Mouse (Mus musculus) lung, embryonic 15.5 days (tissue): ENCODE measurements around the gene Ttc16. TPM values are rescaled to one million over a fixed set of nuclear protein-coding genes. Genes with fewer than 3 reads are reported as not detected.
A peak's percentile ranks its signal among the peaks of the same experiment; 100 is the strongest.

Experiments
- ATAC-seq: fragments of 200-750 bp; cut with Nextera tagmentation; 2 replicates; pipeline ENCODE4 v1.8.0; 2017; ENCODE audit warnings: moderate number of reproducible peaks, borderline replicate concordance; ENCODE audit not compliant: low FRiP score, low TSS enrichment; ENCODE audit errors: extremely low read depth
- H3K27ac ChIP-seq: fragments of 300-500 bp; sonication (generic); 2 replicates; pipeline ENCODE4 v1.5.1; 2015; ENCODE audit warnings: moderate library complexity, mild to moderate bottlenecking, inconsistent platforms
- H3K27me3 ChIP-seq: fragments of 300-500 bp; sonication (generic); 2 replicates; pipeline ENCODE4 v1.6.1; 2015; ENCODE audit warnings: inconsistent platforms
- H3K36me3 ChIP-seq: fragments of 300-500 bp; sonication (generic); 2 replicates; pipeline ENCODE4 v1.6.1; 2015; ENCODE audit warnings: inconsistent platforms
- H3K4me1 ChIP-seq: fragments of 300-500 bp; sonication (generic); 2 replicates; pipeline ENCODE4 v1.6.1; 2015; ENCODE audit warnings: inconsistent platforms
- H3K4me2 ChIP-seq: fragments of 300-500 bp; sonication (generic); 2 replicates; pipeline ENCODE4 v1.6.1; 2015; ENCODE audit warnings: inconsistent platforms, mild to moderate bottlenecking, moderate library complexity
- H3K4me3 ChIP-seq: fragments of 300-500 bp; sonication (generic); 2 replicates; pipeline ENCODE4 v1.5.1; 2015; ENCODE audit warnings: mild to moderate bottlenecking, inconsistent platforms
- H3K9ac ChIP-seq: fragments of 300-500 bp; sonication (generic); 2 replicates; pipeline ENCODE4 v1.6.1; 2015; ENCODE audit warnings: inconsistent platforms
- H3K9me3 ChIP-seq: fragments of 300-500 bp; sonication (generic); 2 replicates; pipeline ENCODE4 v1.6.1; 2016; ENCODE audit warnings: inconsistent platforms
- WGBS: fragments of 180-500 bp; shearing (Covaris S2); methylation state at CpG from one replicate; pipeline ENCODE4 v1.1.7; 2015; 5-methylcytosine and 5-hydroxymethylcytosine counted together
- polyA plus RNA-seq: library from polyadenylated mRNA; unstranded; fragments of >200 nt; fragmentation: Nextera tagmentation; extraction: Ambion mirVana; gene quantifications from 2 replicates; pipeline ENCODE4 v1.2.1, GENCODE M21; 2015

Gene Ttc16
- polyA plus RNA-seq, 1 experiment from 2014 or later, result 0.69 TPM

DNA sequence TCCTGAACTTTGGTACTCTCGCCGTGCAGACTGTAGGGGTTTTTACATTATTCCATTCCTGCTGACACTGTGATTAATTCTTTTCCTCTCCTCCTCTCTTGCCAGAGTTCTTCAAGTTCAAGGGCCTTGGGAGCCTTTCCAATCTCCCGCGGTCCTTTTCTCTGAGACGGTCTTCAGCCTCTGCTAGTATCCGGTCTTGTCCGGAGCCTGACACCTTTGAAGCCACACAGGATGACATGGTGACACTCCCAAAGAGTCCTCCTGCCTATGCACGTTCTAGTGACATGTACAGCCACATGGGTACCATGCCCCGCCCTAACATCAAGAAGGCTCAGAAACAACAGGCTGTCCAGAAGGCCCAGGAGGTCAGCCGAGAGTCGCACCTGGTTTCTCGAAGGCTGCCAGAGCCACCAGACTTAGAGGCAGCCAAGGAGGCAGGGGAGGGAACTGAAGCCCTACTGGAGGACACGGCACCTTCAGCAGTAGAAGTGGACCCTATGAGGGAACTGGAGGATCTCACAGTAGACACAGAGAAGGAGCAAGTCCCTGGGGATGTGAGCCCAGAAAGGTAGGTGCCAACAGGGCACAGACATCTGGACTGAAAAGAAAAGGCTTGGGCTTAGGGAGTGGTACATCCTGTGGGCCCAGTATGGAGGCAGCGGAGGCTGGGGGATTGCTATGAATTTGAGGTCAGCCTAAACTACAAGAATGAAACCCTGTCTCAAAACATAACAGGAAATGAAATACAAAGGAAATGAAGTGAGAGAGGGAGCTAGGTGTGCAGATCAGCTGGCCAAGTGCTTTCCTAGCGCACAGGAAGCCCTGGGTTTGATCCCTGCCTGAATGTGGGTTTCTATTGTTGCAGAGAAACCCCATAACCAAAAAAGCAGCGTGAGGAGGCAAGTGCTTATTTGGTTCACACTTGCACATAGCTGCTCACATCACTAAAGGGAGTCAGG is 50.3 kb downstream of the Ttc16 start:
- H3K27me3 ChIP-seq, result no peaks in the 10 kb centered on the region
- no peaks in the 10 kb centered on the region for H3K9me3 ChIP-seq
- H3K4me2 ChIP-seq, result no peak overlapping the region
- ATAC-seq, result no peak
- no peak overlapping the region for H3K27ac ChIP-seq
- WGBS, result 62% methylated on average over 16 of the region's 16 CpGs
- H3K4me3 ChIP-seq, result no peak overlapping the region
- peaks cover 35% of the 10 kb centered on the region for H3K4me1 ChIP-seq
- no peak overlapping the region for H3K9ac ChIP-seq
- H3K36me3 ChIP-seq, result no peaks in the 10 kb centered on the region

DNA sequence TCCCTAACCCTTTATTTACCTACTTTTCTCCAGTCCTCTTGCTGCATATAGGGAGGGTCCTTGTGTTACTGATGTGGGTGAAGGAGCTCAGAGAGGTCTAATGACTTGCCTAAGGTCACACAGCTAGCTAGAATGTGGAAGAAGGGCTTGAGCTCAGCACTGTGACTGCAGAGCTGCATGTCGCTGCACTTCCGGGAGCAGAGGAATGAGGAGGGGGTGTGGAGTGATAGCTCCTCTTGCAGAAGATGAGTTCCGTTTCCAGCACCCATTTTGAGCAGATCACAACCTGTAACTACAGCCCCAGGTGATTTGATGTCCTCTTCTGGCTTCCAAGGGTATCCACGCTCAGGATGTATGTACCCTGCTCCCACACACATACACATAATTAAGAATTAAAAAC is 51.3 kb downstream of the Ttc16 start:
- Histone ChIP-seq H3K9me3 (no peaks in the 10 kb centered on the region), H3K4me2 (no peak overlapping the region), H3K27me3 (no peaks in the 10 kb centered on the region), H3K9ac (no peak overlapping the region), H3K4me1 (peaks cover 35% of the 10 kb centered on the region), H3K27ac (no peak overlapping the region), H3K36me3 (no peaks in the 10 kb centered on the region), H3K4me3 (no peak overlapping the region)
- WGBS, result 71% methylated on average over 4 of the region's 4 CpGs
- ATAC-seq, result no peak

DNA sequence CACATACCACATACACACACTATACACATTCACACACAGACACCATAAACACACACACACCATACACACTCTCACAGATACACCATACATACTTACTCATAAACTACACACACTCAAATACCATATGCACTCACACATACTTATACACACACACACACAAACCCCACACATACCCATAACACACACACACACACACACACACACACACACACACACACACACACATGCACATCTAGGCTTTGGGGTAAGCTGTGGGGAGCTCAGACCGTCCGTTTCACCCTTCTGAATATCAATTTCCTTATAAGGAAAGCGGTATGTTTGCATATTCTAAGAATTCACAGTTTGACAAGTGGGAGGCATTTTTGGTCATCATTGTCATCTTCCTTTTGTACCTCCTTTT is 52.9 kb downstream of the Ttc16 start:
- H3K9ac ChIP-seq, result no peak overlapping the region
- peak overlapping the region; percentile 26; the same call in 1 of the 2 replicates for H3K4me3 ChIP-seq

DNA sequence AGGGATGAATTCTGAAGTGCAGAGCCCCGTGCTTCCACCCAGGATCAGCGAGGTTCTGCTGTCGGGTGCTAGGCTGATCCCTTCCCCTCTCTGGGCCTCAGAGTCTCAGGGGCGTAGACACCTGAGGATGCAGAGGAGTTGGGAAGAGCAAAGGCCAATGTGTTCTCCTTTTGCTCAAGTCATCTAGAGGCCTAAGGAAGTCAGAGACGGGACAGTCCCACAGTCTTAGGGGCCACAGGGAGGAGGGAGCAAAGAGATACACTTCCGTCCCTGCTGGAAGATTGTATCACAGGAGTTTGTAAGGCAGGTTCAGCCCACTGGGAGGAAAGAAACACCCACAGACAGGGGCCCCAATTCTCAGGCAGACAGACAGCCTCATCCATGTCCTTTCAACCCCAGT is 53.4 kb downstream of the Ttc16 start:
- Histone ChIP-seq H3K36me3 (no peaks in the 10 kb centered on the region), H3K4me3 (peak overlapping the region; percentile 26), H3K9ac (no peak overlapping the region; the same call in 1 of the 2 replicates), H3K4me2 (peak overlapping the region; percentile 35), H3K4me1 (peaks cover 29% of the 10 kb centered on the region), H3K27me3 (no peaks in the 10 kb centered on the region), H3K9me3 (no peaks in the 10 kb centered on the region), H3K27ac (no peak overlapping the region; the same call in 1 of the 2 replicates)
- 44% methylated on average over 6 of the region's 6 CpGs for WGBS
- ATAC-seq, result no peak

More for the DNA sequence above, 52.9 kb downstream of the Ttc16 start:
- no peaks in the 10 kb centered on the region for H3K9me3 ChIP-seq
- no peaks in the 10 kb centered on the region for H3K27me3 ChIP-seq
- H3K27ac ChIP-seq, result no peak overlapping the region
- 38% methylated on average over 3 of the region's 3 CpGs for WGBS
- no peak for ATAC-seq
- no peaks in the 10 kb centered on the region for H3K36me3 ChIP-seq
- H3K4me2 ChIP-seq, result peak overlapping the region; percentile 35
- H3K4me1 ChIP-seq, result peaks cover 32% of the 10 kb centered on the region

DNA sequence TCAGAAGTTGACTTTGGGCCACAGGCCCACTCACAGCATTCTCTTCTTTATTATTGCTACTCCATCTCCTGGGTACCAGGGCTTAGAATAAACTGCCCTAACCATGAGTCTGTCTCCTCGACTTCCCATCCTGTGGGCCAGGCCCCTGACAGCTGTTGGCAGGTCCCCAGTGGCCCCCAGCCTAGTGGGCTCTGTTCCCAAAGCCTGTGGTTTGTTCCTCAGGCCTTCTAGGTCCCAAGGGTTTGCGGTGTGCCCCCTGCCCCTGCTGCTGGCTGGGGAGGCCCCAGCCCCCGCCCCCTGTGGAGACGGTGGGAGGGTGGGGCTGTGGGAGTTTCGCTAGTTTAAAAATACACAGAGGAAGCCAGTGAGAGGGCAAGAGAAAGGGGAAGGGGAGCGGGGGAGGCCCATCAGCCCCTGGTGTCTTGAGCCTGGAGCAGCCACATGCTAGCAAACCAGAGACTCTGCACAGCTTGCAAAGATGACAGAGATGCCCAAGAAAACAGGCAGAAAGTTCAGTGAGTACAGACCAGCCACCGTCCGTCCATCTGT is 54.7 kb downstream of the Ttc16 start, which contains the start of gene Sh2d3c:
Gene Sh2d3c, plus strand, starts transcription at position 375 of the 549 bp plus-strand sequence.
- 18% methylated on average over 8 of the region's 8 CpGs for WGBS
- peak within 1 kb of the TSS; percentile 36 for H3K4me2 ChIP-seq
- ATAC-seq, result peak; percentile 48; the same call in 1 of the 2 replicates
- no peaks in the 10 kb centered on the region for H3K9me3 ChIP-seq
- H3K4me3 ChIP-seq, result peak within 1 kb of the TSS; percentile 26
- peaks cover 27% of the 10 kb centered on the region for H3K4me1 ChIP-seq
- H3K9ac ChIP-seq, result 0 out of 2 replicates have a peak within 1 kb of the TSS, but pooled peaks have one; percentile 13
- H3K27ac ChIP-seq, result peak within 1 kb of the TSS; percentile 55
- no peaks in the 10 kb centered on the region for H3K36me3 ChIP-seq
- no peaks in the 10 kb centered on the region for H3K27me3 ChIP-seq

DNA sequence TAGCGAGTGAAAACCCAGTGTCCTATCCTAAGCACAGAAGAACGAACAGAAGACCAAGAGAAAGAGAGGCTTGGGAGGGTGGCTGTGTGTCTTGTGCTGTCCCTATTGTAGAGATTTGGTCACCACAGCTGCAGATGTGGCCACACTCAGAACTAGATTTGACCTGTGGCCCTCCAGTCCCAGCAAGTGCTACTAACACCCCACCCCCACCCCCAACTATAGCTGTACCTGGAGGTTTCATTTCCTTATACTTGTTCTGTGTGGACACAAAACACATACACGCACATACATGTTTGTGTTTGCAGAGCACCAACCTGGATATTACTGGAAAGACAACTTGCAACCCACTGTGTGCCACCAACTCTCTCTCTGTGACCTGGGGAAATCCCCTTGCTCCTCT is 55.4 kb downstream of the Ttc16 start:
- Histone ChIP-seq H3K9ac (no peak overlapping the region), H3K27ac (no peak overlapping the region), H3K4me3 (no peak overlapping the region), H3K27me3 (no peaks in the 10 kb centered on the region), H3K4me2 (no peak overlapping the region), H3K4me1 (peaks cover 27% of the 10 kb centered on the region), H3K36me3 (no peaks in the 10 kb centered on the region), H3K9me3 (no peaks in the 10 kb centered on the region)
- WGBS, result 97% methylated on average over 3 of the region's 3 CpGs
- ATAC-seq, result no peak

DNA sequence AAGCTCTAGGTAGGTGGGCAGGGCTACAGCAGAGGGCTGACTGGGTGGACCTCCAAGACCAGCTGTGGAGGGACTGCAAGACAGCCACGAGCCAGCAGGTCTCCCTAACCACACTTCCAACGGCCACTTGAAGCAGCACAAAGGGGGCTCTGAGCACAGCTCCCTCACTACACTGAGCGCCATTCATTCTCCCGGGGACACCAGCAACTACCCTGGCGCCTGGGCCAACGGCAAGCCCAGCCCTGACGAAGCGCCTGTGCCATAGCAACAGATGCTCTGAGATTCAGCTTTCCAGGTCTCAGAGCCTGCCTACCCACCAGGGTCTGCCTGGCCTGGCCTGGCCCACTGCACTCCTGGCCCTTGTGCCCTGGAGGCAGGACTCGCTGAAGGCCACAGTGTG is 56.7 kb downstream of the Ttc16 start:
- WGBS, result 58% methylated on average over 9 of the region's 9 CpGs
- Histone ChIP-seq H3K4me1 (peaks cover 36% of the 10 kb centered on the region), H3K36me3 (no peaks in the 10 kb centered on the region), H3K9ac (no peak overlapping the region), H3K4me3 (no peak overlapping the region), H3K27ac (no peak overlapping the region), H3K9me3 (no peaks in the 10 kb centered on the region), H3K4me2 (no peak overlapping the region), H3K27me3 (no peaks in the 10 kb centered on the region)
- no peak for ATAC-seq

DNA sequence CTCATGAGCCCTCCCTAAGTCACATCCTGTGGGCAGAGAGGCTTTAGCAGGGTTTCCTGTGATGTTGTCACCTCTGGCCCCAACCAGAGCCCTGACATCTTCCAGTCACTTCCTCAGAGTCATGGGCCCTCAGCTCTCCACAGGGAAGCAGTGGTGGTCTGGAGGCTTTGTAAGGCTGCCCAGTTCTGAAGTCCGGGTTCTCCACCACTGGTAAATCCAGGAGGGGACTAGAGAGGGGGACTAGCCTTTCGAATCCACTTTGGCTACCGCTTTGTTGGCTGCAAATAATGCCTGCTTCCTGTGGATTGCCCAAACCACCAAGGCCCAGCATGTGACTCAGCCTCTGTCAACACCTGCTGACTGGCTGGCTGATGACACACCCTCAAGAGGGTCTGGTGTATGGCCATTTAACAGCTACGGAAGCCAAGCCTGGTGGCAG is 60.4 kb downstream of the Ttc16 start:
- Histone ChIP-seq H3K27me3 (no peaks in the 10 kb centered on the region), H3K9ac (no peak overlapping the region), H3K36me3 (peaks cover 15% of the 10 kb centered on the region), H3K9me3 (no peaks in the 10 kb centered on the region), H3K27ac (peak overlapping the region; percentile 46; the same call in 1 of the 2 replicates), H3K4me2 (no peak overlapping the region), H3K4me3 (no peak overlapping the region), H3K4me1 (peaks cover 31% of the 10 kb centered on the region)
- 52% methylated on average over 4 of the region's 4 CpGs for WGBS
- ATAC-seq, result no peak

DNA sequence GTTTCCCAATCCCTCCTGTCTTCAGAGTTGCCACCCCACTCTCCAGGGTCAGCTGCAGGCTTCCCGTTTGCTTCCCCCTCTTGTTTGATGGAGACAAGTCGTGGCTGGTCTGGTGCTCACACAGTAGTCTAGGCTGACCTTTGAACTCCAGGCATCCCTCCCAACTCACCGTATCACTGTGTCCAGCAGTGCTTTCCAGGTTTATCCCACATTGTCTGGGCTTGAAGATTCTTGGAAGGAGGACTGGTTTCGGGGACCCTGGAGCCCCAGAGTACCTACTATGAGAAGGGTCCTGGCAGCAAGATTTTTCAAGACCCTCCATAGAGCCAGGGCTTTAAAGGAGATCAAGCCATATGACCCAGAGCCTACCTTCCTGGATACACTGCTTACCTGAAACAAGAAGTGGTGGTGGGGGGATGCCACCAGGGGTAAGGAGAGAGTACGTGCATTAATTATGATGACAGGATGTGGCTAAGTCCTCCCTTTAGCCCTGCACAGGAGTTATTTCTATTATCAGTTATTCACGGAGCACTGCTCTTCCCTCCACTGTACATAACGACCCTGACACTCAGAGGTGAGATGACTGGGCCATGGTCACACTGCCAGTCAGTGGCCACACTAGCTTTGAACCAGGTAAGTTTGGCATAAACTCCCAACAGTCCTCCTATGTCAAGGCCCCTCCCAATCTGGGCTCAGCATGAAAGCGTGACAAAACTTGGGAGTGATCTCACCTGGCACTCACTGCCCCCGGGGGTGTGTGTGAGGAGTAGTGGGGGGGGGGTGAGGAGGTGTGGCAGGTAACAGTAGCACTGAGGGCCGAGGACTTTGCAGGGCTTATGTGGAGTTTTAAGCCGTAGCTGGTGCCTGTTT is 61.1 kb downstream of the Ttc16 start:
- WGBS, result 46% methylated on average over 11 of the region's 11 CpGs

DNA sequence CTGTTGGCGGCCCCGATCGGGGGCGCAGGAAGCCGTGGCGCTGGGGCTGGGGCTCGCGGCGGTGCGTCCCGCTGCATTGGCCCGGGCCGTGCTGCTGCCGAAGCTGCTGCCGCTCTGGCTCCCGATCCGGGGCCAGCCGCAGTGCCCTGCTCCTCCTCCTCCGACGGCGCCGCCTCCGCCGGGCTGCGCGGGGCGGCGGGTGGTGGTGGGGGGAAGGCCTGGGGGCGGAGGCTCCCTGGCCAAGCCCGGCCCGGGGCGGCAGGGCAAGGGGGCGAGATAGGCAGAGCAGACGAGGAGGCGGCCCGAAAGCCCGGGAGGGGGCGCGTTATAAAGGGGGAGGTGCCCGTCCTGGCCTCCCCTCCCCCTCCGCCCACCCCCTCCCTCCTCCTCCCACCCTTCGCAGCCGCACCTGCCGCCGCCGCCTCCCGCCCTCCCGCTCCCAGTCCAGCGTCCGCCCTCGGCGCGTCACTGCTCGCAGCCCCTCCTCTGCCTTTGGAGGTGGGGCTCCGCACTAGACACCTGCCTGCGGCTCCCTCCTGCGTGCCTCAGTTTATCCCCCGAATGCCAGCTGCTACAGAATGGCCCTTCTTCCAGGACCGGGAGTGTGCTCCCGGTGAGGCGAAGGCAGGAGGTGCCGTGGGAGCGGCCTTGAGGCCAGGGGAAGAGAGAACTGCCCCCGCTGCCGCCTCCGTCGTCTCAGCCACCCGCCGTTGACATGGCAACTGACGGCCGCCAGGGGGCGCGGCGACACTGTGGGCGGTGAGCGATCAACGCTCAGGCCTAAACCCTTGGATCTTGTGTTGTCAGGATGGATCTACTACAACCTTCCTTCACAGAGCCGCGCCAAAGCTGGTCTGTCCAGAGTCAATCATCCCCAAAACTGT is 62.3 kb downstream of the Ttc16 start, which contains the start of gene Cdk9:
Gene Cdk9, minus strand, starts transcription at position 143 of the 884 bp plus-strand sequence.
- ATAC-seq, result peak; percentile 91
- peaks cover 33% of the 10 kb centered on the region for H3K36me3 ChIP-seq

More for the DNA sequence above, 61.1 kb downstream of the Ttc16 start:
- Histone ChIP-seq H3K36me3 (peaks cover 22% of the 10 kb centered on the region), H3K9me3 (no peaks in the 10 kb centered on the region), H3K27me3 (no peaks in the 10 kb centered on the region), H3K27ac (peak overlapping the region; percentile 97), H3K4me2 (peak overlapping the region; percentile 88; the same call in 1 of the 2 replicates), H3K4me3 (no peak overlapping the region), H3K4me1 (peaks cover 31% of the 10 kb centered on the region), H3K9ac (no peak overlapping the region)
- no peak for ATAC-seq

More for the DNA sequence above, 62.3 kb downstream of the Ttc16 start, which contains the start of gene Cdk9:
- Histone ChIP-seq H3K4me3 (peak within 1 kb of the TSS; percentile 76), H3K4me2 (peak within 1 kb of the TSS; percentile 88), H3K9ac (peak within 1 kb of the TSS; percentile 85), H3K4me1 (peaks cover 31% of the 10 kb centered on the region), H3K27me3 (no peaks in the 10 kb centered on the region), H3K9me3 (no peaks in the 10 kb centered on the region), H3K27ac (peak within 1 kb of the TSS; percentile 97)
- WGBS, result under 1% methylated on average over 49 of the region's 79 CpGs
